Mouse (Mus musculus): ENCODE measurements around the gene Wfdc3. TPM values are rescaled to one million over a fixed set of nuclear protein-coding genes. Genes with fewer than 3 reads are reported as not detected.

Gene Wfdc3
- polyA plus RNA-seq, 1 experiment from 2014 or later, result 2.0 TPM

DNA sequence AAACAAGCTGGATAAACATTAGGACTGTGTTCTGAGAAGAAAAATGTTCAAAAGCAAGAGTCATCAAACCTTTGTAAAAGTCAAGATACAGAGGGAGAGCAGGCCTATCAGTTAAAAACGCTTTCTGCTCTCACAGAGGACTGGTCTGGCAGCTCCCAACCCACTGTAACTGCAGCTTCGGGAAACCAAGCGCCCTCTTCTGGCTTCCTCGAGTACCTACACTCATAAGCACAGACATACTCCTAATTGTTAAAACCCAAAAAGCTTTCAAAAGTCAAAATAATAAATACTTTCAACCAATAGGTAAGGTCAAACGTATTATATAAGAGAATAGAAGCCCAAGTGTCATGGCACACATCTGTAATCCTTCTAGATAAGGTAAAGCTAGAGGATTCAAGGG is 41.5 kb downstream of the Wfdc3 start:
- H3K4me1 ChIP-seq (replicated peaks; ENCODE audit: control insufficient read depth, insufficient read depth, low read length), result no peaks in the 10 kb centered on the region
- WGBS, result 72% methylated on average over 5 of the region's 5 CpGs
- ATAC-seq (ENCODE audit: low read depth), result no peak

DNA sequence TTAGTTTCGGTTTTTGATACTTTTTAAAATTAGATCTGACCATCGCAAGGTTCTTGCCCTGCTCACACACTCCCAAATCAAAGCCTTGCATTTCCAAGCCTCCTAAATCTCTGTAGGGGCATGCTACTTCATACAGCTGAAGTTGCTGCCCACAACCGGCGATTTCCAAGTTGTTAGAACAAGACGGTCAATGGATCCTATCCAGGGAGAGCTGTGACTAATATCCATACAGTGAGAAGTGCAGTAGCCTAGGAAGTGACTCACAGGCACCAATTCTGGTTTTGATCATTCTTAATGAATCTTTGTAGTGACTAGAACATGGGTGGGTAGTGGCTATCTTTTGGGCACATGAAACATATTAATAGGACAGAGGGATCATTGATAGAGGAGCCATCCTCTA is 44.0 kb downstream of the Wfdc3 start:
- H3K27ac ChIP-seq (ENCODE audit: low read length), result no peak overlapping the region
- H3K4me1 ChIP-seq (replicated peaks; ENCODE audit: control insufficient read depth, insufficient read depth, low read length), result no peaks in the 10 kb centered on the region
- H3K4me3 ChIP-seq (ENCODE audit: low read length), result no peak overlapping the region
- no peak overlapping the region for H3K4me2 ChIP-seq (ENCODE audit: low read depth, low read length)
- H3K9me3 ChIP-seq (ENCODE audit: control insufficient read depth, low read length), result no peaks in the 10 kb centered on the region
- ATAC-seq (ENCODE audit: low read depth), result no peak
- WGBS, result 83% methylated on average over 5 of the region's 5 CpGs
- H3K27me3 ChIP-seq (ENCODE audit: control insufficient read depth, insufficient read depth, low read depth, low read length), result no peaks in the 10 kb centered on the region
- no peak overlapping the region for H3K9ac ChIP-seq (ENCODE audit: low read length)
- H3K36me3 ChIP-seq (ENCODE audit: control insufficient read depth, insufficient read depth, low read length), result no peaks in the 10 kb centered on the region

More for the DNA sequence above, 41.5 kb downstream of the Wfdc3 start:
- Histone ChIP-seq H3K36me3 (ENCODE audit: control insufficient read depth, insufficient read depth, low read length) (no peaks in the 10 kb centered on the region), H3K9ac (ENCODE audit: low read length) (no peak overlapping the region), H3K9me3 (ENCODE audit: control insufficient read depth, low read length) (no peaks in the 10 kb centered on the region), H3K27ac (ENCODE audit: low read length) (no peak overlapping the region), H3K4me3 (ENCODE audit: low read length) (no peak overlapping the region), H3K4me2 (ENCODE audit: low read depth, low read length) (no peak overlapping the region), H3K27me3 (ENCODE audit: control insufficient read depth, insufficient read depth, low read depth, low read length) (no peaks in the 10 kb centered on the region)

DNA sequence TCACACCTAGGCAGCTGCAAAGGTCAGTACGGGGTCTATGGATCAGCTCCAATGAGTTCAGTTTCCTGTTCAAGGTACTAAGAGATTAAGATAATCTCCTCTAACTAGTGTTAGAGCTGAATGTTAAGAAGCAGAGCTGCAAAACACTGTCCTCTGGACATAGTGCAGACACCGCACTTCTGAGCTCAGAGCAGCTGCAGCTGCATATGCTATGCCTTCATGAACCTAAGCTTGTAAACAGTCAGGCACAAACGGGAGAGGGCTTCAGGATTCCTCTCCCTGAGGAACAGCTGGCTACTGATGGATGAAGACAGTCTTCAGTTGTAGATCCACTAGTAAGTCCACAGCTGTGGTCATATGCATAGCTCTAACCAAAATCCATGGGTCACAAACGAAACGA is 44.8 kb downstream of the Wfdc3 start:
- no peaks in the 10 kb centered on the region for H3K4me1 ChIP-seq (replicated peaks; ENCODE audit: control insufficient read depth, insufficient read depth, low read length)
- H3K9me3 ChIP-seq (ENCODE audit: control insufficient read depth, low read length), result no peaks in the 10 kb centered on the region
- no peak overlapping the region for H3K27ac ChIP-seq (ENCODE audit: low read length)
- H3K4me3 ChIP-seq (ENCODE audit: low read length), result no peak overlapping the region
- no peak overlapping the region for H3K4me2 ChIP-seq (ENCODE audit: low read depth, low read length)
- WGBS, result 56% methylated on average over 5 of the region's 5 CpGs
- H3K27me3 ChIP-seq (ENCODE audit: control insufficient read depth, insufficient read depth, low read depth, low read length), result no peaks in the 10 kb centered on the region
- ATAC-seq (ENCODE audit: low read depth), result no peak
- no peak overlapping the region for H3K9ac ChIP-seq (ENCODE audit: low read length)
- no peaks in the 10 kb centered on the region for H3K36me3 ChIP-seq (ENCODE audit: control insufficient read depth, insufficient read depth, low read length)

DNA sequence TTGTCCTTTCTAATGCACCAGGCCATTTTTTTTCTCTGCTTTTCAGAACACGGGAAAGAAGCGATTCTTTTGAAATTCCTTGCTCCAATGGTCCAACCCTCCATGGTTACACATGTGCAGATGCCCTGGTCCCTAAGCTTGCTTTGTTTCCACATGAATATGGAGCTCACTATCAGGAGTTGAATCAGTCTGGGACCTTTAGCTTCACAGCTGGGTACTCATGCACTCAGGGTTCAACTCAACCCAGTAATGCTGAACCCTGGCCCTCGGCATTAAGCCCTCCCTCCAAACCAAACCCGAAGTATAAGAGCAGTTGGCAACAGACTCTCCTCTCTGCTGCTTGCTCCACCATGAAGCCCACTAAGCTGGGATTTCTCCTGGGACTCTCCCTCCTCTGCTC is 47.5 kb downstream of the Wfdc3 start, which contains the start of gene Spint4:
Spint4 (plus strand) TSS at position 301 of the 400 bp plus-strand sequence.
- Histone ChIP-seq H3K4me1 (replicated peaks; ENCODE audit: control insufficient read depth, insufficient read depth, low read length) (no peaks in the 10 kb centered on the region), H3K4me2 (ENCODE audit: low read depth, low read length) (no peak within 1 kb of the TSS), H3K36me3 (ENCODE audit: control insufficient read depth, insufficient read depth, low read length) (no peaks in the 10 kb centered on the region), H3K9me3 (ENCODE audit: control insufficient read depth, low read length) (no peaks in the 10 kb centered on the region), H3K4me3 (ENCODE audit: low read length) (no peak within 1 kb of the TSS), H3K27ac (ENCODE audit: low read length) (no peak within 1 kb of the TSS), H3K9ac (ENCODE audit: low read length) (no peak within 1 kb of the TSS), H3K27me3 (ENCODE audit: control insufficient read depth, insufficient read depth, low read depth, low read length) (no peaks in the 10 kb centered on the region)
- WGBS, result 68% methylated on average over 4 of the region's 4 CpGs
- ATAC-seq (ENCODE audit: low read depth), result no peak

DNA sequence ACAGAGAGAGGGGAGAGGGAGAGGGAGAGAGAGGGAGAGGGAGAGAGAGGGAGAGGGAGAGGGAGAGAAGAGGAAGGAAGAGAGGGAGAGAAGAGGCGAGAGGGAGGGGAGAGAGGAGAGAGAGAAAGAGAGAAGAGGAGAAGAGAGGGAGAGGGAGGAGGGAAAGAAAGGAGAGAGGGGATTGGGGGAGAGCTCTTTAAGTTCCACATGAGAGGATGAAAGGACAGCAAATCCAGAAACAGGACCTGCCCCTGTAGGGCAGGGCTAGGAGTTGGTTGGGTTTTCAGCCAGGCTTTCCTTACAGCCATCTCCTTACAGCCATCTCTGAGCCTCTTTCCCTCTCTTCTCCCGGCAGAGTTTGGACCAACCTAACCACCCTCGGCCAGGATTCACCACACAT is 60.9 kb downstream of the Wfdc3 start, which contains the start of gene Wfdc13:
Wfdc13 (plus strand) TSS at position 301 of the 400 bp plus-strand sequence.
- H3K9ac ChIP-seq (ENCODE audit: low read length), result no peak within 1 kb of the TSS
- no peaks in the 10 kb centered on the region; the same call in 1 of the 2 replicates for H3K4me1 ChIP-seq (replicated peaks; ENCODE audit: control insufficient read depth, insufficient read depth, low read length)
- H3K4me3 ChIP-seq (ENCODE audit: low read length), result no peak within 1 kb of the TSS
- H3K4me2 ChIP-seq (ENCODE audit: low read depth, low read length), result no peak within 1 kb of the TSS
- H3K27me3 ChIP-seq (ENCODE audit: control insufficient read depth, insufficient read depth, low read depth, low read length), result no peaks in the 10 kb centered on the region
- no peak for ATAC-seq (ENCODE audit: low read depth)
- WGBS, result 58% methylated on average over 2 of the region's 3 CpGs
- no peaks in the 10 kb centered on the region for H3K9me3 ChIP-seq (ENCODE audit: control insufficient read depth, low read length)
- H3K36me3 ChIP-seq (ENCODE audit: control insufficient read depth, insufficient read depth, low read length), result no peaks in the 10 kb centered on the region
- no peak within 1 kb of the TSS for H3K27ac ChIP-seq (ENCODE audit: low read length)

Other genes with a start within 250 kb of the Wfdc3 start
- gene Pigt, start 248.4 kb downstream of the Wfdc3 start, polyA plus RNA-seq (2015; fragmentation: Nextera tagmentation; extraction: Ambion mirVana), result 62.0 and 63.2 TPM in 2 replicates
- 486 and 558 TPM in 2 replicates for gene Wfdc2, start 183.5 kb downstream of the Wfdc3 start, polyA plus RNA-seq (2015; fragmentation: Nextera tagmentation; extraction: Ambion mirVana)
- gene Spint3, start 172.5 kb downstream of the Wfdc3 start, polyA plus RNA-seq (2015; fragmentation: Nextera tagmentation; extraction: Ambion mirVana), result not detected in 2 replicates
- 0.92 and 1.4 TPM in 2 replicates for gene Wfdc6a, start 160.5 kb downstream of the Wfdc3 start, polyA plus RNA-seq (2015; fragmentation: Nextera tagmentation; extraction: Ambion mirVana)
- not detected in 2 replicates for gene Eppin, start 152.3 kb downstream of the Wfdc3 start, polyA plus RNA-seq (2015; fragmentation: Nextera tagmentation; extraction: Ambion mirVana)
- not detected in 2 replicates for gene Wfdc6b, start 132.4 kb downstream of the Wfdc3 start, polyA plus RNA-seq (2015; fragmentation: Nextera tagmentation; extraction: Ambion mirVana)
- not detected in 2 replicates for gene Wfdc8, start 132.3 kb downstream of the Wfdc3 start, polyA plus RNA-seq (2015; fragmentation: Nextera tagmentation; extraction: Ambion mirVana)
- not detected in 2 replicates for gene Wfdc16, start 107.1 kb downstream of the Wfdc3 start, polyA plus RNA-seq (2015; fragmentation: Nextera tagmentation; extraction: Ambion mirVana)
- gene Wfdc10, start 89.9 kb downstream of the Wfdc3 start, polyA plus RNA-seq (2015; fragmentation: Nextera tagmentation; extraction: Ambion mirVana), result 0.50 TPM in 1 of 2 replicates, not detected in the other
- gene Wfdc9, start 89.3 kb downstream of the Wfdc3 start, polyA plus RNA-seq (2015; fragmentation: Nextera tagmentation; extraction: Ambion mirVana), result not detected in 2 replicates
- gene Wfdc11, start 71.8 kb downstream of the Wfdc3 start, polyA plus RNA-seq (2015; fragmentation: Nextera tagmentation; extraction: Ambion mirVana), result not detected in 2 replicates
- 0.20 and 0.46 TPM in 2 replicates for gene Wfdc13, start 60.8 kb downstream of the Wfdc3 start, polyA plus RNA-seq (2015; fragmentation: Nextera tagmentation; extraction: Ambion mirVana)
- gene Spint4, start 47.4 kb downstream of the Wfdc3 start, polyA plus RNA-seq (2015; fragmentation: Nextera tagmentation; extraction: Ambion mirVana), result not detected in 2 replicates
- gene Spint5, start 30.6 kb downstream of the Wfdc3 start, polyA plus RNA-seq (2015; fragmentation: Nextera tagmentation; extraction: Ambion mirVana), result not detected in 2 replicates
- 61.3 and 71.9 TPM in 2 replicates for gene Dnttip1, start 52 bp upstream of the Wfdc3 start, polyA plus RNA-seq (2015; fragmentation: Nextera tagmentation; extraction: Ambion mirVana)
- gene Ube2c, start 24.0 kb upstream of the Wfdc3 start, polyA plus RNA-seq (2015; fragmentation: Nextera tagmentation; extraction: Ambion mirVana), result 494 and 533 TPM in 2 replicates
- 27.9 and 94.5 TPM in 2 replicates for gene Tnnc2, start 34.0 kb upstream of the Wfdc3 start, polyA plus RNA-seq (2015; fragmentation: Nextera tagmentation; extraction: Ambion mirVana)
- 23.9 and 30.6 TPM in 2 replicates for gene Snx21, start 39.9 kb upstream of the Wfdc3 start, polyA plus RNA-seq (2015; fragmentation: Nextera tagmentation; extraction: Ambion mirVana)
- 21.9 and 24.5 TPM in 2 replicates for gene Acot8, start 59.0 kb upstream of the Wfdc3 start, polyA plus RNA-seq (2015; fragmentation: Nextera tagmentation; extraction: Ambion mirVana)
- gene Zswim3, start 59.2 kb upstream of the Wfdc3 start, polyA plus RNA-seq (2015; fragmentation: Nextera tagmentation; extraction: Ambion mirVana), result 7.9 and 8.9 TPM in 2 replicates
- 16.6 and 16.9 TPM in 2 replicates for gene Zswim1, start 76.8 kb upstream of the Wfdc3 start, polyA plus RNA-seq (2015; fragmentation: Nextera tagmentation; extraction: Ambion mirVana)
- gene Spata25, start 82.6 kb upstream of the Wfdc3 start, polyA plus RNA-seq (2015; fragmentation: Nextera tagmentation; extraction: Ambion mirVana), result not detected in 2 replicates
- 156 and 161 TPM in 2 replicates for gene Ctsa, start 86.9 kb upstream of the Wfdc3 start, polyA plus RNA-seq (2015; fragmentation: Nextera tagmentation; extraction: Ambion mirVana)
- gene Neurl2, start 87.5 kb upstream of the Wfdc3 start, polyA plus RNA-seq (2015; fragmentation: Nextera tagmentation; extraction: Ambion mirVana), result 7.1 and 7.8 TPM in 2 replicates
- gene Pltp, start 111.8 kb upstream of the Wfdc3 start, polyA plus RNA-seq (2015; fragmentation: Nextera tagmentation; extraction: Ambion mirVana), result 193 and 203 TPM in 2 replicates
- gene Pcif1, start 133.4 kb upstream of the Wfdc3 start, polyA plus RNA-seq (2015; fragmentation: Nextera tagmentation; extraction: Ambion mirVana), result 75.3 and 75.8 TPM in 2 replicates
- 14.3 and 14.6 TPM in 2 replicates for gene Zfp335, start 165.8 kb upstream of the Wfdc3 start, polyA plus RNA-seq (2015; fragmentation: Nextera tagmentation; extraction: Ambion mirVana)
- 2.0 and 7.8 TPM in 2 replicates for gene Mmp9, start 194.8 kb upstream of the Wfdc3 start, polyA plus RNA-seq (2015; fragmentation: Nextera tagmentation; extraction: Ambion mirVana)
- 0.47 and 0.53 TPM in 2 replicates for gene Slc12a5, start 214.9 kb upstream of the Wfdc3 start, polyA plus RNA-seq (2015; fragmentation: Nextera tagmentation; extraction: Ambion mirVana)